Mouse (Mus musculus) spleen, adult 2 months (tissue): ENCODE data around the gene Bhlha15. TPM values are rescaled to one million over a fixed set of nuclear protein-coding genes. Genes with fewer than 3 reads are reported as not detected.

Source experiments
- DNase-seq, 2 experiments: peaks; one replicate each; pipeline versions ENCODE4 v3.0.0 to v3.0.0-alpha.2; 2012 to 2021; ENCODE audit warnings: low spot score in 2 of 2, low read depth in 1 of 2
- H3K27ac ChIP-seq: fragments of 200-500 bp; 2 replicates; pipeline ENCODE4 v1.5.1; 2012; ENCODE audit warnings: low read length, inconsistent platforms; ENCODE audit not compliant: insufficient read depth
- H3K27me3 ChIP-seq: fragments of 200-500 bp; 2 replicates; pipeline ENCODE4 v1.6.1; 2012; ENCODE audit warnings: mild to moderate bottlenecking, moderate library complexity, low read length, inconsistent platforms; ENCODE audit not compliant: control insufficient read depth, insufficient read depth
- H3K36me3 ChIP-seq: fragments of 200-500 bp; 2 replicates; pipeline ENCODE4 v1.6.1; 2012; ENCODE audit warnings: mild to moderate bottlenecking, low read length, inconsistent platforms; ENCODE audit not compliant: control insufficient read depth, insufficient read depth
- H3K4me1 ChIP-seq: fragments of 200-500 bp; 2 replicates; pipeline ENCODE4 v1.6.1; 2011; ENCODE audit warnings: inconsistent platforms; ENCODE audit not compliant: control insufficient read depth, insufficient read depth, insufficient read length
- H3K4me3 ChIP-seq: fragments of 200-500 bp; 2 replicates; pipeline ENCODE4 v1.5.1; 2011; ENCODE audit warnings: mild to moderate bottlenecking, inconsistent platforms; ENCODE audit not compliant: insufficient read depth, insufficient read length; ENCODE audit errors: extremely low read depth
- CTCF ChIP-seq: fragments of 200-500 bp; IDR thresholded peaks from 2 replicates; pipeline ENCODE4 v1.5.1; 2011; ENCODE audit warnings: mild to moderate bottlenecking, inconsistent platforms; ENCODE audit not compliant: insufficient read depth, insufficient read length, insufficient replicate concordance; ENCODE audit errors: extremely low read depth
- POLR2A ChIP-seq: fragments of 200-500 bp; IDR thresholded peaks from 2 replicates; pipeline ENCODE4 v1.6.1; 2011; ENCODE audit warnings: low read depth, low read length, inconsistent platforms
- WGBS: fragments of 180-500 bp; shearing (Covaris S2); methylation state at CpG from one replicate; pipeline ENCODE4 v1.1.7; 2018; 5-methylcytosine and 5-hydroxymethylcytosine counted together
- polyA plus RNA-seq: library from polyadenylated mRNA; depleted of rRNA; stranded (reverse); fragments of >200 nt; gene quantifications from 2 replicates; pipeline ENCODE4 v1.2.3, GENCODE M21; 2012

The Bhlha15 gene
- polyA plus RNA-seq, 1 experiment, result 6.1 TPM

DNA sequence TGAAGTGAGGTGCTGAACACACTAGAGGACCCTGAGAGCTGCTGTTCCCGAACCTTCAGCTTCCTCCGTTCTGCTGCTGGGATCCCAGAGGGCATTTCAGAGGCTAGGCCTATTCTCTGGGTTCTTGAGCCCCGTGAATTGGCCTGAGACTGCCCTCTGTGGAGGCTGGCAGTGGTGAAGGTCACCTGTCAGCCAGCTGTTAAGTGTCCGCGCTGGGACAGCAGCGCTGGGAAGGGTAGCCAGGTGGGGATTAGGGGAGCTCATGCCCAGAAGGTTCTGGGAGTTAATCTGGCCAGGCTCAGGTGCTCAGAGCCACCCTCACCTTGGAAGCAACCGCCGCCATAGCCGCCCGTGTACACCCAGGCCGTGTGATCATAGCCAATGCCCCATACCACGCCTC, 14.2 kb downstream of the Bhlha15 start:
- DNase-seq, result no peak
- Histone ChIP-seq H3K4me1 (no peaks in the 10 kb centered on the region), H3K27ac (no peak overlapping the region), H3K4me3 (no peak overlapping the region), H3K36me3 (peaks cover 33% of the 10 kb centered on the region), H3K27me3 (no peaks in the 10 kb centered on the region)
- no peak for TF ChIP-seq CTCF
- TF ChIP-seq POLR2A, result no peak
- WGBS, result 94% methylated on average over 12 of the region's 12 CpGs

GRCm38 (mm10) chr5:144204911-144205310, 14.8 kb downstream of the Bhlha15 start:
- Histone ChIP-seq H3K27ac (no peak overlapping the region), H3K27me3 (no peaks in the 10 kb centered on the region), H3K4me3 (no peak overlapping the region), H3K4me1 (no peaks in the 10 kb centered on the region), H3K36me3 (peaks cover 38% of the 10 kb centered on the region)
- TF ChIP-seq POLR2A, result no peak
- WGBS, result 96% methylated on average over 10 of the region's 10 CpGs
- no peak for DNase-seq

- TF ChIP-seq POLR2A (no peak), CTCF (no peak)
- WGBS, result 97% methylated on average over 15 of the region's 15 CpGs
- Histone ChIP-seq H3K4me1 (no peaks in the 10 kb centered on the region), H3K4me3 (no peak overlapping the region), H3K27ac (no peak overlapping the region), H3K36me3 (peaks cover 44% of the 10 kb centered on the region), H3K27me3 (no peaks in the 10 kb centered on the region)
- no peak for DNase-seq
Observed at GRCm38 (mm10) chr5:144206069-144206468, 16.0 kb downstream of the Bhlha15 start.

DNA sequence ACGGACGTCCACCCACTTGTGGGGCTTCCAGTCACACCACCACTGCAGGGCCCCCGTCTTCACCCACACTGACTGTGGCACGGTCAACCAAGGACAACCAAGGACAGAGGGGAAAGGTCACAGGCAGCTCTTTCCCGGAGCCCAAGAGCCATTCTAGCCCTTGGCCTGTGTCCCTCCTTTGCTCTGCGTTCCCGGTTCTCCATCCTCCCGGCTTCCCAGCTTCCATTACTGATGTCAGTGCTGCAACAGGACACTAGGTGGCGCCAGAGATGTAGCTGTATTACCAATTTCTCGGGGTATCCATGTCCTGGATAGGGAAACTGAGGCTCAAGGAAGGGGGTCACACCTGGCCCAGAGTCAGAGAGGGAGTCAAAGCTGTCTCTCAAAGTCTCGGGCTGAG, 17.4 kb downstream of the Bhlha15 start:
- Histone ChIP-seq H3K27me3 (no peaks in the 10 kb centered on the region), H3K4me3 (no peak overlapping the region), H3K4me1 (no peaks in the 10 kb centered on the region), H3K27ac (no peak overlapping the region), H3K36me3 (peaks cover 48% of the 10 kb centered on the region)
- TF ChIP-seq POLR2A (no peak), CTCF (peak; percentile 76; the same call in 1 of the 2 replicates)
- 62% methylated on average over 11 of the region's 11 CpGs for WGBS
- DNase-seq, result no peak

DNA sequence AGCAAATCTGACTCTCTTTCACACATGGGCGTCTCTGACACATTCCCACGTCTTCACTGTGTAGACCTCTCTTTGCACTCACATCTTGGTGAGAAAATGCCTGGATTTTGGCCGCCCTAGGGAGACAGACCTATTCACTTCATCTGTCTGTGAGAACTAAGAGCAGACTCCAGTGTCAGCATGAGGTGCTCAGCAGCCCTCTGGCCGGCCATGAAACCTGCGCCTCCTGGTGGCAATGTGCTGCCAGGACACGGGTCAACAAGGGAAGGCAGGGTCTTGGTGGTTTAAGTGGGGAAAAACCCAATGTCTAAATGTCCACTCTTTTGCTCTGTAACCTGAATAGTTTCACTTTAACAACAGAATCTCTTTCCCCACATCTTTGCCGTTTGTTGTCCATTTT, 24.4 kb downstream of the Bhlha15 start:
- TF ChIP-seq CTCF, result peak; percentile 93
- TF ChIP-seq POLR2A, result no peak
- peaks cover 30% of the 10 kb centered on the region for H3K36me3 ChIP-seq
- H3K4me3 ChIP-seq, result no peak overlapping the region
- H3K27me3 ChIP-seq, result no peaks in the 10 kb centered on the region
- peak in 1 of 2 experiments; percentile 62 for DNase-seq
- H3K4me1 ChIP-seq, result peaks cover 7% of the 10 kb centered on the region; the same call in 1 of the 2 replicates
- WGBS, result 54% methylated on average over 7 of the region's 7 CpGs
- H3K27ac ChIP-seq, result no peak overlapping the region

GRCm38 (mm10) chr5:144215992-144216391, 25.9 kb downstream of the Bhlha15 start:
- Histone ChIP-seq H3K4me3 (no peak overlapping the region), H3K4me1 (peaks cover 10% of the 10 kb centered on the region; the same call in 1 of the 2 replicates), H3K27ac (no peak overlapping the region), H3K27me3 (no peaks in the 10 kb centered on the region), H3K36me3 (peaks cover 17% of the 10 kb centered on the region)
- 33% methylated on average over 2 of the region's 2 CpGs for WGBS
- no peak for DNase-seq
- TF ChIP-seq POLR2A (no peak), CTCF (no peak)

GRCm38 (mm10) chr5:144218061-144218460, 28.0 kb downstream of the Bhlha15 start:
- no peak overlapping the region for H3K27ac ChIP-seq
- H3K4me1 ChIP-seq, result peaks cover 25% of the 10 kb centered on the region; the same call in 1 of the 2 replicates
- TF ChIP-seq POLR2A (no peak), CTCF (no peak)

GRCm38 (mm10) chr5:144219306-144219705, 29.2 kb downstream of the Bhlha15 start:
- TF ChIP-seq POLR2A, result no peak
- no peak for TF ChIP-seq CTCF
- Histone ChIP-seq H3K4me1 (peaks cover 25% of the 10 kb centered on the region; the same call in 1 of the 2 replicates), H3K27me3 (no peaks in the 10 kb centered on the region), H3K27ac (no peak overlapping the region; the same call in 1 of the 2 replicates), H3K36me3 (peaks cover 5% of the 10 kb centered on the region; the same call in 1 of the 2 replicates), H3K4me3 (no peak overlapping the region)
- DNase-seq, result no peak
- 77% methylated on average over 12 of the region's 12 CpGs for WGBS

More at GRCm38 (mm10) chr5:144218061-144218460, 28.0 kb downstream of the Bhlha15 start:
- Histone ChIP-seq H3K27me3 (no peaks in the 10 kb centered on the region), H3K36me3 (peaks cover 10% of the 10 kb centered on the region), H3K4me3 (no peak overlapping the region)
- WGBS, result 79% methylated on average over 7 of the region's 7 CpGs
- no peak for DNase-seq
